Mouse (Mus musculus) hindbrain, embryonic 11.5 days (tissue): Measurements from ENCODE around the gene Paqr8. TPM values are rescaled to one million over a fixed set of nuclear protein-coding genes. Genes with fewer than 3 reads are reported as not detected.

ENCODE experiments used
- ATAC-seq: fragments of 200-750 bp; cut with Nextera tagmentation; 2 replicates; pipeline ENCODE4 v1.8.0; 2017; ENCODE audit warnings: mild to moderate bottlenecking, moderate TSS enrichment, moderate library complexity; ENCODE audit not compliant: low FRiP score
- DNase-seq: peaks from one replicate; pipeline ENCODE4 v3.0.0-alpha.2; 2015; ENCODE audit warnings: low spot score
- H3K27ac ChIP-seq: fragments of 300-500 bp; sonication (generic); 2 replicates; pipeline ENCODE4 v1.5.1; 2014; ENCODE audit warnings: mild to moderate bottlenecking, low read depth, low read length
- H3K27me3 ChIP-seq: fragments of 300-500 bp; sonication (generic); 2 replicates; pipeline ENCODE4 v1.6.1; 2014; ENCODE audit warnings: mild to moderate bottlenecking, low read length, moderate library complexity, mixed read lengths; ENCODE audit not compliant: control insufficient read depth, insufficient read depth
- H3K36me3 ChIP-seq: fragments of 300-500 bp; sonication (generic); 2 replicates; pipeline ENCODE4 v1.6.1; 2014; ENCODE audit warnings: mild to moderate bottlenecking, low read length, moderate library complexity, mixed read lengths; ENCODE audit not compliant: control insufficient read depth, insufficient read depth
- H3K4me1 ChIP-seq: fragments of 300-500 bp; sonication (generic); replicated peaks from 2 replicates; pipeline ENCODE4 v1.6.1; 2014; ENCODE audit warnings: low read length, mixed read lengths; ENCODE audit not compliant: control insufficient read depth, insufficient read depth
- H3K4me2 ChIP-seq: fragments of 300-500 bp; sonication (generic); replicated peaks from 2 replicates; pipeline ENCODE4 v1.6.1; 2014; ENCODE audit warnings: mild to moderate bottlenecking, low read depth, low read length
- H3K4me3 ChIP-seq: fragments of 300-500 bp; sonication (generic); 2 replicates; pipeline ENCODE4 v1.5.1; 2014; ENCODE audit warnings: low read depth, low read length
- H3K9ac ChIP-seq: fragments of 300-500 bp; sonication (generic); 2 replicates; pipeline ENCODE4 v1.6.1; 2014; ENCODE audit warnings: low read depth, low read length
- H3K9me3 ChIP-seq: fragments of 300-500 bp; sonication (generic); 2 replicates; pipeline ENCODE4 v1.6.1; 2016; ENCODE audit warnings: low read length; ENCODE audit not compliant: control insufficient read depth
- WGBS: fragments of 180-500 bp; shearing (Covaris S2); extraction: QIAGEN DNeasy Blood & Tissue Kit; methylation state at CpG from one replicate; pipeline ENCODE4 v1.1.7; 2014; 5-methylcytosine and 5-hydroxymethylcytosine counted together
- polyA plus RNA-seq: library from polyadenylated mRNA; unstranded; fragments of >200 nt; fragmentation: Nextera tagmentation; extraction: Ambion mirVana; gene quantifications from 2 replicates; pipeline ENCODE4 v1.2.1, GENCODE M21; 2014

Gene Paqr8
- polyA plus RNA-seq, 1 experiment from 2014 or later: 10.0 TPM

GRCm38 (mm10) chr1:20973389-20973788 is 83.0 kb downstream of the Paqr8 start:
- ATAC-seq: no peak

DNA sequence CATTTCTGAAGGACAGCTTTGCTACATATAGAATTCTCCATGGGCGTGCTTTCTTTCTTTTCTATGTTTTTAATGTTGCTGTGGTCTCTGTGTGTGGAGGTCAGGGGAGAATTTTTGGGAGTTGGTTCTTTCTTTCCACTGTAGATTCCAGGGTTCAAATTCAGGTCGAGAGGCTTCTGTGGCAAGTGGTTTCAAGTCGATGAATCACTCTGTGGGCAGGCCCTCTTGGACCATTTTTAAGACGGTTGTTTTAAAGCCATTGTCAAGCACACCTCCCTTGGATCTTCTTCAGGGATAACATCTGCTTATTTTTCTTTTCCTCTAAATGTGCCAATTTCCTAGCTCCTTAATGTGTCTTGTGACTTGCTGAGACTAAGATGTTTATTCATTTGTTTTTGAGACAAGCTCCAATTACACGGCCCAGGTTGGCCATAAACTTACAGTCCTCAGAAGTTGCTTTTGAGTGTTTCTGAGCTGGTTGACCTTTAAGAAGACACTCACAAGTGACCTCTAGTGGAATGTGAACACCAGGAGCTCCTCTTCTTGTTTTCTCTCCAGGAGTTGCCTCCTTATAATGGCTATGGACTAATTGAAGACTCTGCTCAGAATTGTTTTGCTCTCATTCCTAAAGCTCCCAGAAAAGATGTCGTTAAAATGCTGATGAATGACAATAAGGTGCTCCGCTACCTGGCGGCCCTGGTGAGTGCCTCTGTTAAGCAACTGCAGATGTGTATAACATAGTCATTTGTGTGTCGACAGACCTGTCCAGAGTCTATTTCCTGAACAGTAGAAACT is 84.1 kb downstream of the Paqr8 start:
- WGBS: 80% methylated on average over 9 of the region's 9 CpGs

More at GRCm38 (mm10) chr1:20973389-20973788, 83.0 kb downstream of the Paqr8 start:
- H3K9ac ChIP-seq: no peak overlapping the region
- H3K36me3 ChIP-seq: no peaks in the 10 kb centered on the region
- no peak overlapping the region for H3K27ac ChIP-seq
- 93% methylated on average over 6 of the region's 6 CpGs for WGBS
- DNase-seq: no peak
- H3K4me1 ChIP-seq: no peaks in the 10 kb centered on the region
- H3K9me3 ChIP-seq: no peaks in the 10 kb centered on the region
- no peak overlapping the region for H3K4me3 ChIP-seq
- H3K27me3 ChIP-seq: no peaks in the 10 kb centered on the region
- H3K4me2 ChIP-seq: no peak overlapping the region

DNA sequence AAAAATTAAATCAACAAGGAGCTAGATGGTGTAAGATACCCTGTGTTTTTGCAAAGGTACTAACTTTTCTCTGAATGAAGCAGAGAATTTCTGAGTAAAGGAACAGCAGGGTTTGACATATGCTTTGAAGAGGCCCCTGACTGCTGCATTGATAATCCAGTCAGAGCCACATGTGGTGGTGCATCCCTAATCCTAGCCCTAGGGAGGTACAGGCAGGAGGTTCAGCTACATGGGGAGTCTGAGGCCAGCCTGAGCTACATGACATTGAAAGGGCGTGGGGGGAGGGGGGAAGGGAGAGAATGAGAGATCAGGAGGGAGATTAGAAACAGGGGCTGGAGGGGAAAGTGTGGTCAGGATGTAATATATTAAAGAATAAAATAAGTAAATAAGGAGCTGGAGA is 90.1 kb downstream of the Paqr8 start:
- no peak overlapping the region for H3K4me2 ChIP-seq
- H3K4me3 ChIP-seq: no peak overlapping the region
- H3K9ac ChIP-seq: no peak overlapping the region
- H3K4me1 ChIP-seq: no peaks in the 10 kb centered on the region
- H3K27me3 ChIP-seq: no peaks in the 10 kb centered on the region
- no peak for ATAC-seq
- no peaks in the 10 kb centered on the region for H3K36me3 ChIP-seq
- no peak for DNase-seq
- no peak overlapping the region for H3K27ac ChIP-seq
- WGBS: 53% methylated on average over 1 of the region's 1 CpGs
- H3K9me3 ChIP-seq: no peaks in the 10 kb centered on the region

More for the DNA sequence above, 84.1 kb downstream of the Paqr8 start:
- Histone ChIP-seq H3K9ac (no peak overlapping the region), H3K27ac (no peak overlapping the region), H3K9me3 (no peaks in the 10 kb centered on the region), H3K4me2 (no peak overlapping the region), H3K4me3 (no peak overlapping the region), H3K4me1 (no peaks in the 10 kb centered on the region), H3K27me3 (no peaks in the 10 kb centered on the region), H3K36me3 (no peaks in the 10 kb centered on the region)
- DNase-seq (no peak), ATAC-seq (no peak)

- Histone ChIP-seq H3K27me3 (no peaks in the 10 kb centered on the region), H3K9ac (no peak overlapping the region), H3K4me2 (no peak overlapping the region), H3K4me3 (no peak overlapping the region), H3K27ac (no peak overlapping the region), H3K36me3 (no peaks in the 10 kb centered on the region), H3K4me1 (no peaks in the 10 kb centered on the region), H3K9me3 (no peaks in the 10 kb centered on the region)
- 91% methylated on average over 6 of the region's 6 CpGs for WGBS
- no peak for DNase-seq
- no peak for ATAC-seq
These were observed 91.4 kb downstream of the Paqr8 start for GRCm38 (mm10) chr1:20981764-20982163.

DNA sequence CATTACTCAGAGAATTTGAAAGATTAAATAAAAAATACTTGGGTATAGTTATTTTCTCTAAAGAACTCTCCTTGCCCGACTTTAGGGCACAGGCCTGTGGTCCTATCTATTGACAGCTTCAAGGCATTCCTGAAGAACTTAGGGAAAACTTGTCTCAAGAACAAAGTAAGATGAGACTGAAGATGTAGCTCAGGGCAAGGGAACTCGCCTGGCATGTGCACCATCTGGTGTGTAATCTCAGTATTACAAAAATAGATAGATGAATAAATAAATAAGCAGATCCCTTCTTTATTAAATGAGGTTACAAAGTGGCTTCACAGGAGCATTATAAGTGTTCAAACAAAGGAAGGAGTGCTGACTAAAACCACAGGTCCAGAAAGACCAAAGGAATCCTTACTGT is 93.7 kb downstream of the Paqr8 start:
- H3K4me2 ChIP-seq: no peak overlapping the region
- no peaks in the 10 kb centered on the region for H3K4me1 ChIP-seq
- no peaks in the 10 kb centered on the region for H3K27me3 ChIP-seq

DNA sequence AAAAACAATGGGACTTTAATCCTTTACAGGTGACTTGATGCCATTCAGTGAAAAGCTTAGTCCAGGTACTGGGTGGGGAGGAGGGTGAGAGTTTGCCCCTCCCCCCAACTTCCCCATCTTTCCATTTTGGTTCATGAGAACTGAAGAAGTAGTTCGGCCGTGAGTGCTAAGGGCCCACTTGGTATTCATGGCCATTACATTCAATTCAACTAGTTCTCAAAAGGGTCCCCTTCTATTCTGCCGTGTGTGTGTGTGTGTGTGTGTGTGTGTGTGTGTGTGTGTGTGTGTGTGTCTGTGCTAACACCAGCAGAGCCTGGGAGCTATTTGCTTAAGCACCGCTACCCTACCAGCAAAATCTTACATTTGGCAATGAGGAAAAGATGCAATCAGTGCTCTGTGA is 94.2 kb downstream of the Paqr8 start:
- Histone ChIP-seq H3K9ac (no peak overlapping the region), H3K4me3 (no peak overlapping the region), H3K4me1 (no peaks in the 10 kb centered on the region), H3K4me2 (no peak overlapping the region), H3K36me3 (no peaks in the 10 kb centered on the region), H3K27ac (no peak overlapping the region), H3K27me3 (no peaks in the 10 kb centered on the region), H3K9me3 (no peaks in the 10 kb centered on the region)
- 66% methylated on average over 4 of the region's 4 CpGs for WGBS
- 0 out of 2 replicates have a peak, but pooled peaks have one; percentile 23 for ATAC-seq
- no peak for DNase-seq

More for the DNA sequence above, 93.7 kb downstream of the Paqr8 start:
- Histone ChIP-seq H3K9me3 (no peaks in the 10 kb centered on the region), H3K4me3 (no peak overlapping the region), H3K9ac (no peak overlapping the region), H3K36me3 (no peaks in the 10 kb centered on the region), H3K27ac (no peak overlapping the region)
- no peak for DNase-seq
- 0 out of 2 replicates have a peak, but pooled peaks have one; percentile 15 for ATAC-seq
- 81% methylated on average over 2 of the region's 2 CpGs for WGBS

DNA sequence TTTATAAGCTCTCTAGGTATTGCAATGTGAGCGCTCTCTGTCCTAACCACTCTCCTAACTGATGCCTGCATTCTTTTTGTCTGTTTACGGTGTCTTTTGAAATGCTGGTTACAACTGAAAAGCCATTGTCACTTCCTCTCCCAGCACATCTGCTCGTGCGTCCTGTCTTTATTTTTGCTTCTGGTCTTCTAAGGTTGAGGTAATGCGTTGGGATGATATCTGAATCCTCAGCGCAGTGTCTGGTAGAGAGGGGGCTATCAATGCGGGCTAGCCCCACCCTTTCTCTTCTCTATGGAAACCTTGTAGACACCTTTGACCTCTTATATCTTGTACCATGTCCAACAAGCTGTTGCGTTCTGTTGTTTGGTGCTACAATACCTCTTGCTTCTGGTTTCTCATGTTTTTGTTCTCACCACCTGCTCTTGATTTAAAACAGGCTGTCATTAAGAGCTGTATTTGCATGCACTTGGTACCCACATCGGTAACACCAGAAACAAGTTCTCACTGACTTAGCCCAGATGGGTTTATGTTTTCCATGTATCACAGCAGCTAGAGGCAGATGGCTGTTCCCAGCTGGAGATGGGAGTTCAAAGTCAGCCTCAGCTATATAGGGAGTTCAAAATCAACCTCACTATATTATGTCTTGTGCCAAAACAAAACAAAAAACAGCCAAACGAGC is 96.1 kb downstream of the Paqr8 start:
- Histone ChIP-seq H3K4me1 (no peaks in the 10 kb centered on the region), H3K4me3 (no peak overlapping the region), H3K27me3 (no peaks in the 10 kb centered on the region), H3K27ac (no peak overlapping the region), H3K9me3 (no peaks in the 10 kb centered on the region), H3K9ac (no peak overlapping the region), H3K4me2 (no peak overlapping the region), H3K36me3 (no peaks in the 10 kb centered on the region)
- 62% methylated on average over 10 of the region's 10 CpGs for WGBS
- ATAC-seq: no peak; the same call in 1 of the 2 replicates
- DNase-seq: peak; percentile 9
